Mouse (Mus musculus): ENCODE data around the gene Olfr827.

Olfr827 gene

GRCm38 (mm10) chr10:130214303-130214702 is at the start of gene Olfr827:
Gene Olfr827, minus strand, starts transcription at chr10:130214403.
- DNase-seq: no peak

GRCm38 (mm10) chr10:130263203-130263602 is 49.0 kb upstream of the Olfr827 start:
- no peak for DNase-seq

- no peak for DNase-seq
These were observed 45.3 kb upstream of the Olfr827 start for GRCm38 (mm10) chr10:130259483-130259882.

GRCm38 (mm10) chr10:130244271-130244670 is 30.1 kb upstream of the Olfr827 start:
- no peak for DNase-seq

- no peak for DNase-seq
These were observed 24.4 kb upstream of the Olfr827 start for GRCm38 (mm10) chr10:130238318-130239209.

GRCm38 (mm10) chr10:130234576-130234975 is 20.4 kb upstream of the Olfr827 start:
- no peak for DNase-seq

GRCm38 (mm10) chr10:130232117-130232516 is 17.9 kb upstream of the Olfr827 start:
- no peak for DNase-seq

- DNase-seq: no peak
These were observed 15.4 kb upstream of the Olfr827 start for GRCm38 (mm10) chr10:130229584-130229983.

- peak in 1 of 2 experiments; percentile 35 for DNase-seq
These were observed 14.0 kb upstream of the Olfr827 start for GRCm38 (mm10) chr10:130228246-130228645.

- no peak for DNase-seq
These were observed 10.8 kb upstream of the Olfr827 start for GRCm38 (mm10) chr10:130225034-130225433.

- DNase-seq: no peak
These were observed 30.1 kb downstream of the Olfr827 start, which contains the start of gene Olfr826 for GRCm38 (mm10) chr10:130184086-130184485. Gene Olfr826, minus strand, starts transcription at chr10:130184186.

- no peak for DNase-seq
These were observed 47.5 kb downstream of the Olfr827 start, which contains the start of gene Olfr825 for GRCm38 (mm10) chr10:130166666-130167065. Gene Olfr825, minus strand, starts transcription at chr10:130166766.

GRCm38 (mm10) chr10:130165196-130165595 is 49.0 kb downstream of the Olfr827 start:
- DNase-seq: no peak
